Mouse (Mus musculus): ENCODE measurements around the gene Cfd. TPM values are rescaled to one million over a fixed set of nuclear protein-coding genes. Genes with fewer than 3 reads are reported as not detected.

Cfd gene
- polyA plus RNA-seq, 2 experiments = 0.29 TPM; not detected in 1

DNA sequence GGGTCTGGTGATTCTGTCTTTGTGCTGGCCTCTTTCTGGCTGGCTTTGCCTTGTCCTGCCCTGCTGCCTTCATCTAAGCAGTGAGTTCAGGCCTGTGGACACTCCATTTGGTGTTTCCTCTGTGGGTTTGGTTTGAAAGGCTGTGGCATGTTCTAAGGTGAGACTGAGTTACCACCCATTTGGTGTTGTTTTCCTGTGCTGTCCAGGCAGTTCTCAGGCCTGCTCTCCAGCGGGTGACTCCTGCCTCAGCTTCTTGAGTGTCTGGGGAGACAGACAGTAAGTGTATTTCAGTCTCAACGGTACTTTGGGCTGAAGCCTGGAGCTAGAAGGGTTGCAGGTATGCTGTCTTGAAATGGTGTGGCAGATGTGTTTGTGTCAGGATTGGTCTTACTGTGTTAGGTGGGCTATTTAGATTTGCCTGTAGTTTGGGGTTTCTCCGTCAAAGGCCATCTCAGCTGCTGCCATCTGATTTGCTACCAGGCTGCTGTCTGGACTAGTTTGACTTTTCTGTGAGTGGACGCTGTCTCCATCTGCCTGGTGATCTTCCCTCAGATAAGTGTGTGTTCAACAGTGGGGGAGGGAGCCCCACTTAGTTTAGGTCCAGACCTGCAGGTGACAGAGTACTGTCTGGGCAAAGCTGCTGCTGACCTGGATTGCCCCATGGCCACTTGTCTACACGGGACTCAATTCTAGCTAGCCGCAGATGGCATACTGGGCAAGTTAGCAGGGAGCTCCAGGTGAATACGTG is 33.8 kb upstream of the Cfd start:
- Histone ChIP-seq H3K4me1 (replicated peaks; ENCODE audit: control insufficient read depth in 2 of 2, insufficient read depth in 2 of 2, low read length in 1 of 2) (peaks cover 22 to 42% of the 10 kb centered on the region in 2 experiments), H3K9me3 (ENCODE audit: control insufficient read depth, low read length) (no peaks in the 10 kb centered on the region), H3K9ac (replicated peaks) (peak overlapping the region; percentile 83), H3K36me3 (replicated peaks; ENCODE audit: control insufficient read depth, insufficient read depth, low read depth) (peaks cover 54% of the 10 kb centered on the region), H3K27me3 (ENCODE audit: control insufficient read depth, insufficient read depth, low read length) (no peaks in the 10 kb centered on the region), H3K4me2 (ENCODE audit: low read depth) (peak overlapping the region; percentile 87), H3K27ac (no peak overlapping the region), H3K4me3 (ENCODE audit: insufficient read depth in 1 of 2, low read depth in 2 of 2, low read length in 2 of 2) (peak overlapping the region; percentile 72 to 80)
- DNase-seq (ENCODE audit: low read depth in 3 of 3, low spot score in 3 of 3) = no peak
- 35% methylated on average over 7 of the region's 7 CpGs for WGBS (ENCODE audit: insufficient replicate concordance)
- no peak for ATAC-seq (ENCODE audit: insufficient read depth)
- TF ChIP-seq EP300 (IDR thresholded peaks at IDR 0.05; ENCODE audit: low read depth) (no peak), CTCF (IDR thresholded peaks at IDR 0.05; ENCODE audit: low read depth) (no peak)

- Histone ChIP-seq H3K36me3 (replicated peaks; ENCODE audit: control insufficient read depth, insufficient read depth, low read depth) (peaks cover 59% of the 10 kb centered on the region), H3K4me1 (replicated peaks; ENCODE audit: control insufficient read depth in 2 of 2, insufficient read depth in 2 of 2, low read length in 1 of 2) (peaks cover 17 to 37% of the 10 kb centered on the region in 2 experiments), H3K4me2 (ENCODE audit: low read depth) (peak overlapping the region; percentile 87), H3K9ac (replicated peaks) (peak overlapping the region; percentile 83), H3K27me3 (ENCODE audit: control insufficient read depth, insufficient read depth, low read length) (no peaks in the 10 kb centered on the region), H3K4me3 (ENCODE audit: insufficient read depth in 1 of 2, low read depth in 2 of 2, low read length in 2 of 2) (peak overlapping the region; percentile 72 to 80), H3K27ac (no peak overlapping the region), H3K9me3 (ENCODE audit: control insufficient read depth, low read length) (no peaks in the 10 kb centered on the region)
- WGBS (ENCODE audit: insufficient replicate concordance) = 18% methylated on average over 4 of the region's 4 CpGs
- no peak for ATAC-seq (ENCODE audit: insufficient read depth)
- peak in 1 of 3 experiments; percentile 41 for DNase-seq (ENCODE audit: low read depth in 3 of 3, low spot score in 3 of 3)
- TF ChIP-seq EP300 (IDR thresholded peaks at IDR 0.05; ENCODE audit: low read depth) = no peak
- no peak for TF ChIP-seq CTCF (IDR thresholded peaks at IDR 0.05; ENCODE audit: low read depth)
These were observed 33.2 kb upstream of the Cfd start for GRCm38 (mm10) chr10:79857452-79857811.

- no peak for DNase-seq (ENCODE audit: low read depth in 3 of 3, low spot score in 3 of 3)
- TF ChIP-seq CTCF (IDR thresholded peaks at IDR 0.05; ENCODE audit: low read depth) (no peak), EP300 (IDR thresholded peaks at IDR 0.05; ENCODE audit: low read depth) (no peak)
- H3K4me1 ChIP-seq (replicated peaks; ENCODE audit: control insufficient read depth in 2 of 2, insufficient read depth in 2 of 2, low read length in 1 of 2) = peaks cover 12 to 32% of the 10 kb centered on the region in 2 experiments
- no peak overlapping the region for H3K4me3 ChIP-seq (ENCODE audit: insufficient read depth in 1 of 2, low read depth in 2 of 2, low read length in 2 of 2)
- H3K4me2 ChIP-seq (ENCODE audit: low read depth) = peak overlapping the region; percentile 87
- no peak for ATAC-seq (ENCODE audit: insufficient read depth)
- no peaks in the 10 kb centered on the region for H3K9me3 ChIP-seq (ENCODE audit: control insufficient read depth, low read length)
- H3K27ac ChIP-seq = no peak overlapping the region
- peaks cover 64% of the 10 kb centered on the region for H3K36me3 ChIP-seq (replicated peaks; ENCODE audit: control insufficient read depth, insufficient read depth, low read depth)
- H3K27me3 ChIP-seq (ENCODE audit: control insufficient read depth, insufficient read depth, low read length) = no peaks in the 10 kb centered on the region
- H3K9ac ChIP-seq (replicated peaks) = no peak overlapping the region
- WGBS (ENCODE audit: insufficient replicate concordance) = 85% methylated on average over 2 of the region's 2 CpGs
These were observed 32.8 kb upstream of the Cfd start for GRCm38 (mm10) chr10:79857894-79858293.

DNA sequence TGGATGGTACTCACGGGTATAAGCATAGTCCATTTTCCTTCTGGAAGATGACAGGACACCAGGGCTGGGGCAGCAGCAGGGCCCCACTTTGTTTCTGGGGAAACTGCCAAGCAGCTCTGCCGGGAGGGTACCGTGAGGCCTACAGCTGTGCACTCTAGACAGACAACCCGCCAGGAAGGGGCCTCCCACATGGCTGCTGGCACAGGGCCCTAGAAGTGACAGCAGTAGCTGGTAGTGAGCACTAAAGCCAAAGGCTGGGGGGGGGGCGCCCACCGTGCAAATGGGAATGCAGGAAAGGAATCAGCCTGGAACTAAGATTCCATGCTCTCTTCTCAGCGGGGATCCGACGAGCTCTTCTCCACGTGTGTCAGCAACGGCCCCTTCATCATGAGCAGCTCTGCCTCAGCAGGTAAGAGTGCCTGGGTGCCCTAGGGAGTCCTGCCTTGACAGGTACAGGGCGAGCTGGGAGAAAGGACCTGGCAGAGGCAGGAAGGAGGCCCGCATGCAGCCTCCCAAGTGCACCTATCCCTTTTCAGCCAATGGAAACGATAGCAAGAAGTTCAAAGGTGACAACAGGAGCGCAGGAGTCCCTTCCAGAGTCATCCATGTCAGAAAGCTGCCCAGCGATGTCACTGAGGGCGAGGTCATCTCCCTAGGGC is 32.1 kb upstream of the Cfd start:
- H3K36me3 ChIP-seq (replicated peaks; ENCODE audit: control insufficient read depth, insufficient read depth, low read depth) = peaks cover 70% of the 10 kb centered on the region
- DNase-seq (ENCODE audit: low read depth in 3 of 3, low spot score in 3 of 3) = no peak
- no peak for ATAC-seq (ENCODE audit: insufficient read depth)
- H3K4me3 ChIP-seq (ENCODE audit: insufficient read depth in 1 of 2, low read depth in 2 of 2, low read length in 2 of 2) = no peak overlapping the region
- WGBS (ENCODE audit: insufficient replicate concordance) = 68% methylated on average over 17 of the region's 17 CpGs
- H3K4me2 ChIP-seq (ENCODE audit: low read depth) = peak overlapping the region; percentile 87
- TF ChIP-seq CTCF (IDR thresholded peaks at IDR 0.05; ENCODE audit: low read depth) (no peak), EP300 (IDR thresholded peaks at IDR 0.05; ENCODE audit: low read depth) (no peak)
- no peaks in the 10 kb centered on the region for H3K27me3 ChIP-seq (ENCODE audit: control insufficient read depth, insufficient read depth, low read length)
- H3K9me3 ChIP-seq (ENCODE audit: control insufficient read depth, low read length) = no peaks in the 10 kb centered on the region
- no peak overlapping the region for H3K9ac ChIP-seq (replicated peaks)
- peaks cover 8 to 27% of the 10 kb centered on the region in 2 experiments; a peak in 3 of 4 replicates for H3K4me1 ChIP-seq (replicated peaks; ENCODE audit: control insufficient read depth in 2 of 2, insufficient read depth in 2 of 2, low read length in 1 of 2)
- no peak overlapping the region for H3K27ac ChIP-seq

GRCm38 (mm10) chr10:79859116-79859515 is 31.5 kb upstream of the Cfd start:
- no peak overlapping the region for H3K27ac ChIP-seq
- no peak for ATAC-seq (ENCODE audit: insufficient read depth)
- no peak for DNase-seq (ENCODE audit: low read depth in 3 of 3, low spot score in 3 of 3)
- H3K27me3 ChIP-seq (ENCODE audit: control insufficient read depth, insufficient read depth, low read length) = no peaks in the 10 kb centered on the region
- H3K4me2 ChIP-seq (ENCODE audit: low read depth) = no peak overlapping the region
- H3K9me3 ChIP-seq (ENCODE audit: control insufficient read depth, low read length) = no peaks in the 10 kb centered on the region
- no peak overlapping the region for H3K4me3 ChIP-seq (ENCODE audit: insufficient read depth in 1 of 2, low read depth in 2 of 2, low read length in 2 of 2)
- H3K4me1 ChIP-seq (replicated peaks; ENCODE audit: control insufficient read depth in 2 of 2, insufficient read depth in 2 of 2, low read length in 1 of 2) = peaks cover 8 to 24% of the 10 kb centered on the region in 2 experiments; a peak in 3 of 4 replicates
- H3K36me3 ChIP-seq (replicated peaks; ENCODE audit: control insufficient read depth, insufficient read depth, low read depth) = peaks cover 75% of the 10 kb centered on the region
- H3K9ac ChIP-seq (replicated peaks) = no peak overlapping the region
- WGBS (ENCODE audit: insufficient replicate concordance) = 88% methylated on average over 11 of the region's 11 CpGs
- TF ChIP-seq CTCF (IDR thresholded peaks at IDR 0.05; ENCODE audit: low read depth) (no peak), EP300 (IDR thresholded peaks at IDR 0.05; ENCODE audit: low read depth) (no peak)
